Mouse (Mus musculus): ENCODE results near the gene Grb10.
A peak's percentile ranks its signal among the peaks of the same experiment; 100 is the strongest.

The Grb10 gene

DNA sequence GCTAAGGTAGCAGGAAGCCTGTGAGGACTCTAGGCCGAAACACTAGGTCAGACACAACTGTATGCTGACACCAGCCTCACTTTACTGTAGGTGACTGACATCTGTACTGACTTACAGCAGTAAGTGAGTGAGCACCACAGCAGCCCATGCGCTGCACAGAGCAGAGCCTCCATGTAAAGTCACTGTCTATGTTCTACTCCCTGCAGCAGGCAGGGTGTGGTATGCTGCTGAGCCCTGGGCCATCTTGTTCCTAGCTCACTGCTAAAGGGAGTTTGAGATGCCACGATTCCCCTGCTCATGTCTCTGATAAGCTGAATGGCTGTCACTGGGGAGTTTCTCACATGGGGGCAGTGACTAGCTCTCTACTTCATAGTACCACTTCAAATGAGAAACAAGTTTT is 72.3 kb downstream of the Grb10 start:
- no peak for DNase-seq

DNA sequence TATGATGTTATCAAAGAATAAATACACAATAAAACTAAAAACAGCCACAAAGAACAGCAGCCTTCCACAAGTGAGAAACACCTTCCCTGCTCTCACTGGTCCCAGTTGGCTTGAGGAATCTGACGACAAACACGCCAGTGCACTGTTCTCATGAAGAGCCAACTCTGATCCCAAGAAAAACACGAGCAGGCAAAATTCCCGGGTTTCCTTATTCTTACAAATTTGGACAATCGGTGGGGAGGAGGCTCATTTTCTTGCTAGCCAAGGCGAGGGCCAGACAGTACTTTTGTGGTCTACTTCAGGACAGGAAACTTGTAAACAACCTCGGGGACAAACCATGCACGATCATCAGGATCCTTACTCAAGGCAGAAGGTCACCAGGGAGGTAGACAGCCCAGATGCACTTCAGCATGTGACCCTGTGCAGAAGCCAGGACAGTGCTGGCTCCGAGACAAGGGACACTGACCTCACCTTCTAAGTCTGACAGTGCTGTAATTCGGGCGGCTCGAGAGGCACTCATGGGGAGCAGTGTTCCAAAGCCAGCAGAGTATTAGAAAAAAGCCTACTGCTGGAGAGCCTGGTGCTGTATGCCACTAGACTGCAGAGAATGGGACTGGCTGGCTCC is 72.9 kb downstream of the Grb10 start:
- peak; percentile 68 for DNase-seq

DNA sequence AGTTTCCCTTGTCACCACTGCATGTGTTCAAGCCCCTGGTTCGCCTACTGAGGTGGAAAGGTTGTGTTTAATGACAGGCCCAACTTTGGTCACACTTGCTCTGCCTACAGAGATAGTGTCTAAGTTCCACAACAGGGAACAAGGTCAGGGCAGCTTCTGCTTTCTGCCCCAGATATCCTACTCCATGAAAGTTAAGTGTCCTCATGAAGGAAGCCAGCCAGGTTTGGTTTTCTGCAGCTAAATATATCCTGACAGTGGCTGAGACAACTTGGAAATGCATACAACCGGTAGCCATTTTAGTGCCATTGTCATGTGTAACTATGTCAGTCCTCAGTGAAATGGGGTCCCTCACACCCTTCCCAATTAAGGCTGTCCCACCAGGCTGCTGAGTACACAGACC is 73.8 kb downstream of the Grb10 start:
- no peak for DNase-seq

DNA sequence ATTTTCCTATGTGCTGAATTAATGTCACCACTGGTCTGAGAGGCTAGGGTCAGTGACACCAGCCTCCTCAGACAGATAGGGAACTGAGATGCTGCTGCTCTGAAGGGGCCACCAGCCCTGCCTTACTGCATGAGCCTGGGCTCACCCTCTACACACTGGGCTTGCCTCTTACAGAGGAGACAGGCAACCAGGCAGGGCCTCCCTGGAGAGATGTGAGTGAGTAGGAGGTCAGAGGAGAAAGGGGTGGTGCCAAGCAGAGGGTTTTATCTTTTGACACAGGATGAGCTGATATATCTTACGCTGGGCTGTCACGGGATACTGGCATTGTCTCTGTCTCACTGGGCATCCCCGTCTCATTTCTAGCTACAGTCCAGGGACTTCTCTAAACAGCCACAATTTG is 74.9 kb downstream of the Grb10 start:
- no peak for DNase-seq

DNA sequence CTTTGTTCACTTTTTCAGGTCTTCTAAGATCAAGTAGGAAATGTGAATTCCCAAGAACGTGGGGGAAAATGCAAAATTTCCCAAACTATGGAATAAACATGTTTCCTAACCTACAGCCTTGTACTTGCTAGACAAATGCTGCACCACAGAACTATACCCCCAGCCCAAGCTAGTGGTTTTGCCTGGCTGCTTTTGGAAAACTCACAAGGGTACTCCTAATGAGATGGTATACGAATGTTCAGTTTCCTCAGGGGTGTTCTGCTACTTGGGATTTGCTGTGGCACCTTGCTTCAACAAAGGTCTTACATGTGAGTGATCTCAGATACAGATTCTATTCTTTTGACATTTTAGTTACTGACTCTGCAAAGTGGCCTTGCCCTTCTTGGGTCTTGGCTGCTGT is 75.4 kb downstream of the Grb10 start:
- DNase-seq: no peak

DNA sequence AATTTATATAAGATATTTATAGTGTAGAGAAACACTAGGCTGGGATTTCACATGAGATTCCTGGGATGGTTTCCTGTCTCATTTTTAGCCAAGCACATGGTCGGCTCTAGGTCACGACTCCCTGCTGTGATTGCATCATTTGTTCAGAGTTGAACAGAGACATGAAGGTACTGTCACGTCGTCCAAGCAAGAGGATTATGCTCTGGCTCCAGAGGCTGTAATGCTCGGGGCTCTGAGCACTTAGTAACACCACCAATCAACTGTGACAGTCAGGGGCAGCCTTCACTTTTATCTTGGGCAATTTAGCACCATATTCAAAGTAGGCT is 75.9 kb downstream of the Grb10 start:
- no peak for DNase-seq

DNA sequence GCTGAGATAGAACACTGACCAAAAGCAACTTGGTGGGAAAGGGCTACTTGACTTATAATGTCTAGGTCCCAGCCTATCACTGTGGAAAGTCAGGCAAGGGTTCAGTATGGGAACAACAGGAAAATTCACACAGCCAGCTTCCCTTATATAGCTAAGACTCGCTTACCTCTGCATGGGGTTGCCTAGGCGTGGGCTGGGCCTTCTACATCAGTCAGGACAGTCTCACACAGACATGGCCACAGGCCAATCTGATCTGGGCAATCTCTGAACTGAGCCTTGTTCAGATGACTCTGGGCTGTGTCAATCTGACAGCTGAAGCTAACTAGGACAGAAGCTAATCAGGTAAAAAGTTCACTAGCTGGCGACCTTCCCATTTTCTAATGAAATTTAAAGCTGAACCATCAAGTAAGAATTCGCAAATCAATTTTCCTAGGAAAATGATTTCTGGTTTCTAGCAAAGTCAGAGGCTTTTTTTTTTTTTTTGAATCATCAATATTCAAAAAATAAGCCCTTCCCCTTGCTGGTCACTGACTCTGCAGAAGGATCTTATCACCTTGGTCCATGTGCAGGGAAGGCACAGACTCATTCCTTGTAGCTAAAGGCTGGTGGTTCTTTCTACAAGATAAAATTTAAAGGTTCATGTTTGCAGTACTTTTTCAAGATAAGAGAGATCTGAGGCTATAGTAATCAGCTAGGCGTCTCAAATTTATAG is 76.4 kb downstream of the Grb10 start:
- no peak for DNase-seq

DNA sequence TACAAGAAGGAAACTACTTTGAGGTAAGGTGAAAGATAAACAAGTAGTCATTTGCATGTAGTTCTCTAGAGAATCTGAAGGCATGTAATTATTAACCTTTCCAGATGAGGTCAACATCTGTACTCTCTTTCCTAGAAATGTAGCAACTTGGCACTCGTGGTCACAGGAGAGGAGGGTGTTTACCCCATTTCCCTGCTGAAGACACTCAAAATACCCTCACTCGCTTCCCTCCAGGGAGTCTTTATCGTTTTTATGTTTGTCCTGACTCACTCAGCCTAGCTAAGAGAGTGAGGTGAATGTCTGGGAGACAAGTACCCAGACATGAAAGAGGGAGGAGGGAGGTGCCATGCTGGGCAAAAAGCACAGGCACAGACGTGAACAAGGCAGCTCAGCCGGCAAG is 77.6 kb downstream of the Grb10 start:
- DNase-seq: no peak

DNA sequence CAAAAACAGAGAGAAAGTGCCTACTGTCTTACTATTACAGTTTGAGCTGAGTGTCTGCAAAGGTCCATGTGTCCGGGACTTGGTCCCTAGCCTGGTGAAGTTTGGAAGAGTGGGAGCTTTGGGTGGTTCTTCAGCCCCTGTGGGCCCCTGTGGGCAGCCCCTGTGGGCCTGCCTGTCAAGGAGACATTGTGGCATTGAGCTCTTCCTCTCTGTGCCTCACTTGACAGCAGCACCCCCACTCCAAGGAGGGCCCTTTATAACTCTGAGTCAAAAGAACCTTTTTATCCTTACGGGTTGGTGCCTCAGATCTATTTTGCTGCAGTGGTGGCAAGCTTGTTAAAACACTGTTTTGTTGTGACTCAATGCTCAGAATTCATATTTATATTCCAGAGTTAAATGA is 78.3 kb downstream of the Grb10 start:
- no peak for DNase-seq

DNA sequence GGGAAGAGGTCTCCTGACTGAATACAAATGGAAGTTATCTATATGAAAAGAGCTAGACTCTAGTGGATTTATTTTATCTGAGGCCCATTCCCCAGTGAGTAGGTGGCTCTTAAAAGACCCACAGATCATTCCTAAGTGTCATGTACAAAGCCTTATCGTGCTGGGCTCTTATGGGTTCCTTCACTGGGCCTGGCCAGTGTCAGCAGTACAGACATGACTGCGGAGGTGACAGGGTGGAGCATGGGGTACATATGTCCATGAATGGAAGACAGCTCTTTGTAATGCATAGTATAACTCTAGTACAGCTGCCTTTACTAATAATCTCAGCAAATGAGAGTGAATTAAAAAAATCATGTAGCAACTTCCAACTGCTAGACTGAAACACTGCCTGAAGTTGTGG is 80.0 kb downstream of the Grb10 start:
- no peak for DNase-seq

DNA sequence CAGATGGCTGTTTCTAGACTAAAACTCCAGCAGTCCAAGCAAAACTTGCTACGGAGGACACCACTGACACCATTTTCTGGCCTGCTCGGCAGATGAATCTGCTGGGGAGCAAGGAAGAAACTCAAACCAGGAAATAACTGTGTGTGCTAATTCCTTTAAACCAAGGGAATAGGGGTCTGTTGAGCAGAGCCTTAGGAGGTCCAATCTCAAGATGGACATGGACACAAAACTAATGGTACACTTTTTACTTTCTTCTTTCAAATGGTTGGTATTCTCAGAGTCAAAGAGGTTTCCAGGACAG is 80.5 kb downstream of the Grb10 start:
- DNase-seq: no peak

DNA sequence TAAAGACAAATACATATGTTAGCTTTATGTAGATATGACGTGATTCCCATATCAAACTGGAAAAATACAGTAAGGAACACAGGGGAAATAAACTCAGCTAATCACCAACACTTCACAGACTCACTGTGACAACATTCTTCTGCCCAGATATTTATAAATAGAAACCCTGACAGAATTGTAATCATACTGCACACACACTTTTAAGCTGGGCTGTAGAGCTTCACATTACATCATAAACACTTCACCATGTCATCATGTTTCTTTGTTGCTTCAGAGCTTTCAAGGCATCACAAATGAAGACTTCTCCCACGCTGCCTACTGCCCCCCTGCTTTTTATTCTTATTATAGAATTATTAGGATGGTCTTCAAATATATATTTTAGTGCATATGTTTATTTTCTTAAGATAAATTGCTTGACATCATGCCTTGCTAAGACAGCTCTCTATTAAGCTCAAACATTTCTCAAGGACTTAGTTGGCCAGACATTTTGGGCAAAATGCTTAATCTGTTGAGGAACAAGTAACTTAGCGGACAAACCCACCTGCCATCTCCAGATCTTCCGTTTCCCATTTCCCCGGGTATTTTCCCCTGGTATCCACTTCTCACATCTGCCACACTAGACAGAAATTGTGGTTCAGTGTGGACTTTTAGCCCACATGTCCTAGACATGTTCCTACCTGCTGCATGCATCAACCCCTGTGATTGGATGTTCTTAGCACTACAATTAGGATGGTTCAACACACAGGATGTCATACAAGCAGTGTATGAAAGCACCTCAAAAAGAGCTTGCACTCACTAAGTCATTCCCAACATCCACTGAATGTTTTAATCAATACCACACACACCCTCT is 81.0 kb downstream of the Grb10 start:
- no peak for DNase-seq

DNA sequence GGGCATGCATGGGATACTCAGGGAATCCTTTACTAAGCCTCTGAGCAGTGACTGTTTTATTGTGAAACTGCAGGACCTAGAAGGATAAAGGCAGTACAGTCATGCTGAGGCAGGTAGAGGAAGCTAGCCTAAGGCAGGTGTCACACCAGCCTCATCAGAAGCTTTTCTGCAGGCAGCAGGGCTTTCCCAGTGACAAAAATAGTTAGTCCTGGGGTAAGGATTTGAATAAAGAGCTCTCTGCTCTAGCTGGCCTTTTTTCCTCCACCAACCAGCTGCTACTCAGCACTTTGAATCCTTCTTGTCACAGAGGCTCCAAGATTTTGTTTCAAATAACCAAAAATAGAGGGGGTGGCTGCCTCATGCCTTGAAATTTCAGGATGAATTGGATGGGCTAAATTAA is 82.7 kb downstream of the Grb10 start:
- DNase-seq: no peak

DNA sequence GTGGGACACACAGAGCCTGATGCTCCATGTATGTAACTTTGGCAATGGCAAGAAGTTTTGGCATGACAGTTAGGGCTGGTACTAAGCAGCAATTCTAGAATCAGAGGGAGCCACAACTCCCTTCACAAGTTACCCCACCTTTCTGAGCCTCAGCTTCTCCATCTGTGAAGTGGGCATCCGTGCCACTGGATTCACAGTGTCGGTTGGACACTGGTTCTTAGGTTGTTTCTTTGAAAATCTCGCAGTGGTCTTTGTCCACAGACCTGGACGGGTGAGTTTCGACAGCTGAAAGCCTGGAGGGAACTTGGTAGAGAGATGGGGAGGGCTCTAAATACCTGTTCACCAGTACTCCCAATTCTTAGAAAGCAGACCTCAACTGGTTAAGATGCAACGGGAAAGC is 83.9 kb downstream of the Grb10 start:
- no peak for DNase-seq

DNA sequence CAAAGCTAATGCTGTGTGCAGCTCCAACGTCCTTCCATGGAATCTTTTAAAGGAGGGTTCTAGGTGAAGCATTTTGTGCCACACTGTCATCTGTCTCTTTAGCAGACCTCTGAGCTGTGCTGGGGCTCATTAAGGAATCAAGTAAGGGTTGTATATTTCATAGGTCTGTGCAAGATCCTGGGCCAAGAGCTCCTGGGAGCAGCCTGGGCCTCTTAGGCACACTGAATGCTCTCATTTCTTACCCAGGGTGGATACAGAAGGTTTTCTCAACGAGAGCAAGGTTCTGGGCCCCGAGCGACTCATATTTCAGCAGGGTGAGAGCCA is 84.4 kb downstream of the Grb10 start:
- no peak for DNase-seq

DNA sequence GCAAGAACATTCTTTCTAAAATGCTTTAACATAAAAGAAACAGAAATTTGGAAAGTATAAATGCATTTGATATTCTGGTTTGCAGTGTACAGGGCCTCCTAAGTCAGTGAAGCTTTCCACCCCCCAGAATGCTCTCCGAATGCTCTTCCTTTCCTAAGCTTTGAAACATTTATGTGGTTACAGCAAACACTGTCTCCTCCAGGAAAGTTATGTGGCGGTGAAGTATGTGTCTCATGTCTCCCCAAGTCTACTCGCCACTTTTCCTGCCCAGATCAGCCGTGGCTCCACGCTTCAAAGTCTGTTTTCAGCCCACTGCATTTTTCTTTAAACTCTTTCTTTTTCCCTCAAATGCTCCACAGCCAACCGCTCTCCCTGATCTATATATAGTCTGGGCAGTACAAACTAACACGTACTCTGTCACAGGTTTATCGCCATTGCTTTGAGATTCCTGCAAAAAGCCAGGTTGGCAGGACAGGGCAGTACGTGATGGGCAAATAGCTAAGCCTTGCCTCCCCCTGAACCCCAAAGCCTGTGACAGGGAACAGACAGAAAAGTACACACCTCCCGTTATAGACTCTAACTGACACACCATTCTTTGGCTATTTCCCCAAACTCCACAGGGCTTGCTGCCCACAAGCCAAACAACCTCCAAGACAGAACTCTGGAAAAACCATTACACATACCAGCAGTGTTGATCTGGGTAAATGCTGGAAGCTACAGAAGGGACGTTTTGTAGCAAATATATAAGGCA is 84.9 kb downstream of the Grb10 start:
- DNase-seq: peak; percentile 74

DNA sequence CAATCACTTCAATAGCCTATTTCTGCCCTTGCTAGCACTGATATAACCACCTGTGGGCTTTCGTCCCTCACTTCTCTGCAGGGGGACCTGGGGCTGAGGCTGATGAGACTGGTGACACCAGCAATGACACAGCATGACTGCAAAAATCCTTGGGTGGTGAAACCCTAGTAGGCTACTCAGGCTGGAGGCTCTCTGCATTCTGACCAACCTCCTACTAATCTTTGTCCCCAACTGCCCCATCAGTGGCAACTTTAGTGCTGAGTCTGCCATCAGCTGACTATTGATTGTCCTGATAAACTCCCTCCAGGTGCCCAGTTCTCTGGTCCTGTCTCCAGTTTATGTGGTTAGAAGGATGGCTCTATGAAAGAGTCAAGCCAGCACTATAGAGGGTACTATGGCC is 85.9 kb downstream of the Grb10 start:
- no peak for DNase-seq

DNA sequence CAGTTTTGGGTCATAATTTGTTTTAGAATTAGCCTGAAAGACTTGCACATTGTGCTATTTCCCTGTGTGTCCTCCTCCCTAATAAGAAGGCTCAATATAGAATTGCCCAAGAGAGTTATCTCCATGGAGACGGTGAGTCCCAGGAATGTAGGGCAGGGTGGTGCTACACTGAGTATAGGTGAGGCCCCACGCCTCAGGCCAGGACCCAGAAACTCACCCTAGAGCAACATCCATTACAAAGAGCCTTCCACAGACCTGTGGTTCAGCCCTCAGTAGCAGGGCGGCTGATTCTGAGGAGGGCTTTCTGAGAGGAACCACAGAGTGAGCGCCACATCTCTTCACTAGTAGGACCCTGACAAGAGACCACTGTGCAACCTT is 89.5 kb downstream of the Grb10 start:
- peak; percentile 27 for DNase-seq

DNA sequence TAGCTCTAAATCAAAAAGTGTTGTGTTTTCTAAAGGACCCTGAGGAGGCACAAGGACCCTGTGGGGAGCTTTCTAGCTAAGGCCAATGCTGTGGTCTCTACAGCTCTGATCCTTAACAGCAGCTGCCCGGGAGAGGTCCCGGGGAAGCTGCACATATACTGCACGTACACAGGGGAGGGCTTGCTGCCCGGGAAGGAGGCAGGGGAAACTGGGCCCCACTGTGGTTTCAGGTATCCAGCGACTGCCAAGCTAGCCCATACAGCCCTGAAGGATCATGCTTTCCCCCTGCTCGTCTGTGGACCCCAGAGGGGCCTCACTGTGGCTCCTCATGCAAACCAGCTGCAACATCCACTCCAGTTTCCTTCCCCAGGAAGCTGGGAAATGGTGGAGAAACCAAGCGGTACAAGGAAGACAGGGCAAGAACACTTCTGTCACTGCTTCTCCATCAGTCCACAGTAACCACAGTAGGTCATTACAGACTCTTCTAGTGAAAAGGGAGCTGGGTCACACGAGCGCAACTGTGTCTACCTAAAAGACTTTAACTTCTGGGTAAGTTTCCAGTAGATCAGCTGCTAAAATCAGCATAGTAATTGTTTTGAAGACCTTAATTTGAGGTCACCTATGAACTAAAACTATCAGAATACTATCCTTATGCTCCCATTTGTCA is 90.0 kb downstream of the Grb10 start:
- DNase-seq: no peak

DNA sequence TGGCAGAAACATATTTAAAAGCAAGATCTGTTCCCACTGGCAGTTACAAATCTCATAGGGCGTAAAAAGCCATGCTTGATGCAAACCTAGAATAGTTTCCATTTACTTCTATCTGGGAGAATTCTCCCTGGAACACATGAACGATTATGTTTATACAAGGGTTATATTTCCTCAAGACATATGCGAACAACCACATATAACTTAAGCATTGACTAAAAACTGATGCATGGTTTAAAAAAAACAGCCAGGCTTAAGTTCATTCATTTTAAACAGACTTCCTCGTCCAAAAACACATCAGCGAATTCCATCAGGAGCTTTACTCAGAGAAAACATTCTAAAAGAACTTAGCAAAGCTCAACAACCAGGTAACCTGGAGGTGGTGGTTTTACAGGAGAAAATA is 90.6 kb downstream of the Grb10 start:
- DNase-seq: no peak

DNA sequence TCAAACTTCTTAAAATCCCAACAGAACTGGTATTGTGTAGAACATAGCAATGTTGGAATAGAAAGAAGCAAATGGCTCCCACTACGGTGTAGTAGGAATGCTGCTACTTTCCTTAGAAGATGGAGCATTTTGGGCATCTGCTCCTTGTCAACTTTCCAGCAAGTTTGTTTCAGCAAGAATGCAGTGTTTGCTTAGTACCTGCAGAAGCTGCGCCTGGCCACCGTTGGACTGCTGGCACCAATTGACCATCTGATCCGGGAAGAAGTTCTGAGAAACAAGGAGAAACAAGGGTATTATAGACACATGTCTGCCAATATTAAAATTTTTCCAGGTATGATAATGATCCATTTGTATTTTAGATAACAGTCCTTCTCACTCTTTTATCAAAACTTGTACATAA is 92.7 kb downstream of the Grb10 start:
- no peak for DNase-seq

DNA sequence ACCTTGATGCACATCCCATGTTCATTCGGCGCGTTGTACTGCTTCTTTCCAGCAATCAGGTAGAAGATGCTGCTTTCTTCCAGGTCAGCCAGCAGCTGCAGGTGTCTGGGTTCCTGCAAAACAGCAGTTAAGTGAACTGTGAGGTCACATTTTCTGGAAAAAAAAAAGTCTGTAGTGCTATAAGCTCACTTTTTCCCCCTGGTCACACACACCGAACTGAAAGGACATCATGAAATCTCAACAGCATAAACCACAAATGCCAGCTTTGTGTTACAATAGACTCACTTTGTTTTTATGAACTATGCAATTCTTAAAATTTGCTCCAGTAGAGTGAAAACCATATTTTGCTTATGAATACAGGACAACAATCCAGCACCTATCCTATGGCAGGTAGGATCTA is 93.7 kb downstream of the Grb10 start:
- DNase-seq: no peak

DNA sequence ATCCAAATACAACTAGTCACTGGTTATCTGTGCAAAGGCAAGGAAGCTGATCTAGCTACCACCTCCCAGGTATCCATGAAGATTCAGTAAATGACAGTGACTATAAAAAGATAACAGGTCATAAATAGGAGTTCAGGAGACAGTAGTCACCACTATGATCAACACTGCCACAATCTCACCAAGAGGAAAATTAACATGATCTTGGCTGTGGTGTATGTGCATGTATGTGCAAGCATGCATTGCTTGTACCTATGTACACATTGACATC is 94.5 kb downstream of the Grb10 start:
- no peak for DNase-seq

Data from lung, postnatal 10 days (tissue).